Mouse (Mus musculus): Measurements from ENCODE around the gene Erich6. TPM values are rescaled to one million over a fixed set of nuclear protein-coding genes. Genes with fewer than 3 reads are reported as not detected.

Gene Erich6
- total RNA-seq (2021): not detected
- long read RNA-seq, experiment 1: 0 reads
- long read RNA-seq, experiment 2: 0 reads

GRCm38 (mm10) chr3:58636406-58637295 lies at the start of gene Erich6:
Gene Erich6, minus strand, starts transcription at chr3:58637207.
- intact Hi-C loops (cut with DNase I): no loop called here
- no peak for DNase-seq

GRCm38 (mm10) chr3:58686206-58686921 lies 49.4 kb upstream of the Erich6 start:
- intact Hi-C loops (cut with DNase I): no loop called here
- no peak for DNase-seq

GRCm38 (mm10) chr3:58685396-58685795 lies 48.4 kb upstream of the Erich6 start:
- intact Hi-C loops (cut with DNase I): no loop called here
- no peak for DNase-seq

GRCm38 (mm10) chr3:58683346-58683745 lies 46.3 kb upstream of the Erich6 start:
- DNase-seq: no peak
- intact Hi-C loops (cut with DNase I): no loop called here

- no peak for DNase-seq
- intact Hi-C loops (cut with DNase I): no loop called here
Observed at GRCm38 (mm10) chr3:58682336-58682735, 45.3 kb upstream of the Erich6 start.

GRCm38 (mm10) chr3:58681831-58682230 lies 44.8 kb upstream of the Erich6 start:
- intact Hi-C loops (cut with DNase I): no loop called here
- no peak for DNase-seq

GRCm38 (mm10) chr3:58680943-58681637 lies 44.1 kb upstream of the Erich6 start:
- no peak for DNase-seq
- intact Hi-C loops (cut with DNase I): no loop called here

GRCm38 (mm10) chr3:58679996-58680395 lies 43.0 kb upstream of the Erich6 start:
- intact Hi-C loops (cut with DNase I): no loop called here
- no peak for DNase-seq

- no peak for DNase-seq
Observed at GRCm38 (mm10) chr3:58678905-58679304, 41.9 kb upstream of the Erich6 start.

GRCm38 (mm10) chr3:58678384-58678783 lies 41.4 kb upstream of the Erich6 start:
- no peak for DNase-seq
- intact Hi-C loops (cut with DNase I): no loop called here

More at GRCm38 (mm10) chr3:58678905-58679304, 41.9 kb upstream of the Erich6 start:
- intact Hi-C loops (cut with DNase I): no loop called here

GRCm38 (mm10) chr3:58677615-58678014 lies 40.6 kb upstream of the Erich6 start:
- intact Hi-C loops (cut with DNase I): no loop called here
- DNase-seq: no peak

GRCm38 (mm10) chr3:58673295-58673694 lies 36.3 kb upstream of the Erich6 start:
- no peak for DNase-seq
- intact Hi-C loops (cut with DNase I): no loop called here

GRCm38 (mm10) chr3:58672481-58673183 lies 35.6 kb upstream of the Erich6 start:
- no peak for DNase-seq
- intact Hi-C loops (cut with DNase I): no loop called here

GRCm38 (mm10) chr3:58671616-58672250 lies 34.7 kb upstream of the Erich6 start:
- no peak for DNase-seq
- intact Hi-C loops (cut with DNase I): no loop called here

GRCm38 (mm10) chr3:58663970-58664369 lies 27.0 kb upstream of the Erich6 start:
- intact Hi-C loops (cut with DNase I): no loop called here
- no peak for DNase-seq

GRCm38 (mm10) chr3:58660636-58661035 lies 23.6 kb upstream of the Erich6 start:
- DNase-seq: no peak
- intact Hi-C loops (cut with DNase I): no loop called here

GRCm38 (mm10) chr3:58657356-58657755 lies 20.3 kb upstream of the Erich6 start:
- peak; percentile 42 to 48 for DNase-seq
- intact Hi-C loops (cut with DNase I): loop anchor here (5.0 kb wide), 1 partner anchor 35 kb away; the partner anchor contains the start of gene Siah2

- intact Hi-C loops (cut with DNase I): loop anchor here (1.0 to 5.0 kb wide), 2 partner anchors 37 to 129 kb away; partner anchors contain the start of gene Siah2
- peak in 1 of 2 experiments; percentile 21 for DNase-seq
Observed at GRCm38 (mm10) chr3:58655362-58656130, 18.5 kb upstream of the Erich6 start.

- intact Hi-C loops (cut with DNase I): no loop called here
- peak in 1 of 2 experiments; percentile 21 for DNase-seq
Observed at GRCm38 (mm10) chr3:58653907-58654306, 16.9 kb upstream of the Erich6 start.
